Mouse (Mus musculus) liver, postnatal 0 days (tissue): ENCODE measurements around the gene Gstm6.

Source experiments
- CTCF ChIP-seq: sonication (generic); IDR thresholded peaks from 2 replicates; pipeline ENCODE4 v1.5.1; 2016; ENCODE audit warnings: antibody characterized with exemption, low read depth
- EP300 ChIP-seq: IDR thresholded peaks from 2 replicates; pipeline ENCODE4 v1.6.1; 2016; ENCODE audit warnings: antibody characterized with exemption, low read depth, mild to moderate bottlenecking

- TF ChIP-seq CTCF: no peak
- no peak for TF ChIP-seq EP300
Observed at GRCm38 (mm10) chr3:107900955-107901673, 42.4 kb downstream of the Gstm6 start.
